Mouse (Mus musculus) left cerebral cortex, postnatal 25 days (tissue): Measurements from ENCODE around the gene St14. TPM values are rescaled to one million over a fixed set of nuclear protein-coding genes. Genes with fewer than 3 reads are reported as not detected.
"Not testable (repeated sequence)": the region's sequence is repeated elsewhere in the genome, so short reads cannot be mapped to it uniquely, and the experiment has no call there.

ENCODE experiments used
- DNase-seq, 2 experiments: peaks; one replicate each; pipeline ENCODE4 v3.0.0; 2022; ENCODE audit warnings: low spot score in 2 of 2, mixed read lengths in 1 of 2
- intact Hi-C: fragments of 180-260 bp; cut with DNase I; formaldehyde crosslinking; loops from one replicate; pipeline ENCODE4 v1.15.1; 2025
- total RNA-seq, 2 experiments: library from RNA; stranded (reverse); gene quantifications; 2 replicates each; pipeline ENCODE4 v1.2.3; 2021

St14 gene
- total RNA-seq, 2 experiments from 2014 or later, result 0.60 to 1.3 TPM

DNA sequence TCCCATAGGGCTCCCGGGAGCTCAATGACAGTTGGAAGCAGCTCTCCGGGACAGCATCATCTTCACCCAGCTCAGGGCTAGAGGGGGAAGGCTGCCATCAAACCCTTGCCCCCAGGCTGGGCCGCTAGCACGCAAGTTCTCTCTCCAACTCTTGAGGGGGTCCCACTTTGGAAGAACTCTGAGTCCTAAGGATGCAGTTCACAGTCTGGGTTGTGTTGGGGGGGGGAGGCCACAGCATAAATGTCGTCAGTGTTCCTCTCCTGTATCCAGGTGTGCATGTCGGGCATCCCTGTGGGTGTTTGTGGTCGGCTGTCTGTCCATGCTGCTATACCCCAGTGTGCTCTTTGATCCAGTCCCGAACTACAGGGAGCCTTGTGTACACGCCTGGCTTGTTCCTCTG is 42.1 kb downstream of the St14 start:
- DNase-seq, result no peak
- intact Hi-C loops, result no loop called here

DNA sequence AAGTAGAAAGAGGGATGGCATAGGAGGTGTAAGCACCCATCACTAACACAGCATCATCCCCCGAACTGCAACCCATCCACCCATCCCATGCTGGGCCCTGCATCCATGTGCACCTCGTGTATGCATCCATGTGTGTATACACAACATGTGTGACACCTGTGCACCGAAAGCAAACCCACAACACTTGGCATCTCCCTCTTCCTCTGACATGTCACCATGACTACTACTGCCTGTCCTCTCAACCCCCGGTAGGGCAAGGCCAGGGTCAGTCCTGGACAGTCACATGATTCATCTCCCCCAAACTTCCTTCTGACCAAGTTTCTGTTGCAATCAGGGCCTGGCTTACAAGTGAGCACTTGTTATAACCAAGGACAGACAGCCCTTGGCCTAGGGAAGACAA is 42.8 kb downstream of the St14 start:
- intact Hi-C loops, result no loop called here

DNA sequence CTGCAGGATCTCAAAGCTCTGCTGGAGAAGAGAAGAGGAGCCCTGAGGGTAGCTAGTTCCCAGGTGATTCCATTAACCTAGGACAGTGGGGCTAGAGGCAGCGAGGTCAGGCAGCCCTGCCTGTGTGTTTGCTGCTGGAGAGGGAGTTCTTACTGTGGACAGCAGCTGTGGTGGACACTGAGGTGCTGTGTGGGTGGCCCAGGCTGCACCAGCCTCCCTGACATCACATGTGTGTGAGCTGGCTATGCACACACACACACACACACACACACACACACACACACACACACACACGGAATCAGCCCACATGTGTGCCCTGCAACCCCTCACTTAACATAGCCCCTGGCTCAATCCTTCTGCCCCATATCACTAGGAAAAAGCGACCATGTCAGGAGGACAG is 43.5 kb downstream of the St14 start:
- DNase-seq, result no peak
- intact Hi-C loops, result no loop called here

More for the DNA sequence above, 42.8 kb downstream of the St14 start:
- no peak for DNase-seq

DNA sequence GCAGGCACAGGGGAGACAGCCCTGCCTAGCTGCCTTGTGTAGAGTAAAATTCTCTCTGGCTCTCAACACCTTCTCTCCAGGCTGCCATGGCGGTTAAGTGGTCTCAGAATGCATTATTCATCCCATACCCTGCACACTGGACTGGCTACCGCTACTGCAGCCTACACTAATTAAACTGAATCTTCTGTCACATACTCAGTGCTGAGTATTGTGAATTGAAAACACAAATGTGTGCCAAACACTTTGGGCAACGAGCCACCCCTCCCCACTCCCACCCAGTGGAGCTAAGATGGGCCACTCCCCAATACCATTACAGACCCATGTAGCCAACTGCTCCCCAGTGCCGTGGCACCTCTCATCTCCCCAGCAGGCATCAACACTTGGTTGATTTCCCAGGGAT is 44.2 kb downstream of the St14 start:
- intact Hi-C loops, result loop anchor here (2.0 kb wide), 1 partner anchor 607 kb away; no protein-coding TSS in a partner anchor
- DNase-seq, result no peak

DNA sequence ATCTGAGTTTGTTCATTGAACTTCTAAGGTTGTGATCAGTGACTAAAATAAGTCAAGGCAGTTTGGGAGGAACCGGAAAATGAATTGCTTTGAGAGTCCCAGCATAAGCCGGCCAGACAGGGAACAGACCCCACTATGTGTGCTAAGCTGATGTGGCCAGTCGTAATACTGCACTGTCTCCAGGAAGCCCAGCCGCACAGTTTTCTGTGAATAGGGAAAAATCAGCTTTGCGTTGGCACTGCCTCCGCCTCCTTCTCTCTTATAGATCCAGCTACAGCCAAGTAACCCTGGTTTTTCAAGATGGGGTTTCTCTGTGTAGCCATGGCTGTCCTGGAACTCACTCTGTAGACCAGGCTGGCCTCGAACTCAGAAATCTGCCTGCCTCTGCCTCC is 44.9 kb downstream of the St14 start:
- intact Hi-C loops, result loop anchor here (2.0 kb wide), 1 partner anchor 606 kb away; no protein-coding TSS in a partner anchor
- DNase-seq, result no peak

DNA sequence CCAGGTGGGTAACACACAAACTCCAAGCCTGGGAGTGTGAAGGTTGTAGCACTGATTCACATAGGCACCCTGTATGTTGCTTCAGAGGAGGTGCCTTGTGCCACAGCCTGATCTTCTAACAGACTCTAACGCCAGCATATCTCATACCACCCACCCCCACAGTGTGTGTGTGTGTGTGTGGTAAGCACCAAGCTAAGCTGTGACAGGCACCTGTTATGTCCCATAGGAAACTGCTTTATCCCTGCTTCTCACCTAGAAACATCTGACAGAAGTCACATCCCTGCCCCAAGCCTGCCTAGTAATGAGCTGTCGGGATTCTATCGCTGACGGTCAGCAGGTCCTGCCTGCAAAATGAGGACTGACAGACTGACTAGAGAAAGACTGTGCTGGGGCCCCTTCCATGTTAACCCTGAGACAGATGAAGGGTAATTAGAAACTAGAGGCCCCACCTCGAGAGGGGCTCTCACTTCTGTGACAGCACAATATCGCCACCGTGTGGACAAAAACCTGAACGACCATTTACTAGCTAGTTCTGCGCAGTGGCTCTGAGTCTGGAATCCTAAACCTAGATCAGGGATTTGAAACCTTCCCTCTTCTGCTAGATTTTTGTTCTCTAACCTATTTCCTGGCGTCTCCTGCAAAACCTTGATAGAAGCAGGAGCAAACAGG is 45.4 kb downstream of the St14 start:
- DNase-seq, result peak; percentile 74 to 78
- intact Hi-C loops, result loop anchor here (2.0 kb wide), 1 partner anchor 605 kb away; no protein-coding TSS in a partner anchor

DNA sequence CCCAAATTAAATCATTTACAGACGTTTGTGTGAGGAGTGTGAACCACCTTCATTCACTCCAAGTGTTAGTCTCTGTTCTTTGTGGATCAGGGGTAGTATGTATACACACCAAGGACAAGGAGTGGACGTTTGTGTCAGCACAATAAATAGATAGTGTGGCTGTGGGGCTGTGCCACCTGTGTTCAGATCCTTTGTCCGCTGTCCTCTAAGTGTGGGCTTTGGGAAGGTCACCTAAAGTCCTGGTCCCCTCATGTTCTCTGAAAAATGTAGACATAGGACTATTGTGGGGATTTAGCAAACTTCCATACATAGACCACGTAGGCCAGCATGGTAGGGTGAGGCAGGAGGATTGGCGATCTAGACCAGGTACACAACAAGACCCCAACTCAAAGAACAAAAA is 46.1 kb downstream of the St14 start:
- no peak for DNase-seq
- intact Hi-C loops, result no loop called here

DNA sequence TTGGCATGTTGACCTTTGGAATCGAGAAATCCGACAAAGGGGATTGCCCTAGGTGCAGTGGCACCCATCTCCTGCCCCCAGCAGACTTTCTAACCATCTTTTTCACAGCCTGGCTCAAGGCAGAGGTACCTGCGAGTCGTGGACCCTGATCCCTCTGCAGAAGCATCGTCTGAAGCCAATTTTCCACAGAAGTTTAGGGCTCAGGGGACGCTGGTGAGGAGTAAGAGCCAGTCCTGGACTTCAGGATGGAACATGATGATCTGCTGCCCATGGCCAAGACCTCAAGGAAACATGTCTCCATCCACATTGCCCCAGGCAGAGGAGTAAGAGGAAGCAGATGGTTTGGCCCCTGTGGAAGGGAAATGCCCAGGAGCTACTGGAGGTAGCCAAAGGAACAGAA is 48.9 kb downstream of the St14 start:
- DNase-seq, result no peak
- intact Hi-C loops, result loop anchor here (5.0 kb wide), 1 partner anchor 635 kb away; no protein-coding TSS in a partner anchor

DNA sequence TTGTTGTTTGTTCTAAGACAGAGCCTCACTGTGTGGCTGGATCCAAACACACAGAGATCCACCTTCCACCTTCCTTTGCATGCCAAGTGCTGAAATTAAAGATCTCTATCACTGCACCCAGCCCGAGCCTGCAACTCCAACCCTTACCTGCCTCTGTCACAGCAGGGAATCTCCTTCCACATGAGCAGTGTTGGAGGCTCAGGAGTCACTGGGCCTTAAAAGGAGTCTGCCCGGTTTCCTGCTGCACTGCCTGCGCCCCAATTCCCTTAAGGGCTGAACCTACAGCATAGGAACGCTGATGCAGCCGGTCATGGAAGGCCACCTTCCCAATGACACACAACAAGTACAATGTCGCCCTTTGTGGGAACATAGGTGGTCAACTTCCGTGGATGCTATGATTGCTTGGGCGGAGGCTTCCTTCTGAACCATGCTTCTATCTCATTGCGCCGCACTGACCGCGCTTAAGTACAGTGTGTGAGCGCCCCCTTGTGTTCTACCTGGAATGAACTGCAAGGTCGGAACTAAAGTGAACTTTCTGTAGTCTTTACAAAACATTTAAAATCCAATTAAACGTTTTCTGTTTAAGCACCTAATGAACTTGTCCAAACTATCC is 49.5 kb downstream of the St14 start:
- DNase-seq, result peak; percentile 74 to 83

DNA sequence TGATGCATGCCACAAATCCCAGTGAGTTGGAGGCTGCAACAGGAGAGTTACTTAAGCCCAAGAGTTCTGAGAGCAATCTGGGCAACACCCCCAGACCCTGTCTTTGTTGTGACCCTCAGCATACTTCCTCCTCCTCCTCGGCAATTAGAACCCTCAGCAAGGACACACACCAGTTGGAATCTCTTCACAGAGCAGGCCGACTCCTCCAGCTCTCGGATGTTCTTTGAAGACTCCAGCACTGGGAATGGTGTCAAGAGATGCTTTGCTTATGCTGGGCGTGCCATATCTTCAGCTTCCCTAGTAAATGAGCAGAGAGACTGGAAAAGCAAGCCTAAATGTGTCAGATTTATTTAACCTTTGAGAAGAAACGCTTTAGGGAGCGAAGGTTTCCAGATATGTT is 50.9 kb downstream of the St14 start:
- intact Hi-C loops, result loop anchor here (1.0 to 5.0 kb wide), 2 partner anchors 137 to 633 kb away; no protein-coding TSS in a partner anchor
- DNase-seq, result peak in 1 of 2 experiments; percentile 17

More for the DNA sequence above, 49.5 kb downstream of the St14 start:
- intact Hi-C loops, result loop anchor here (5.0 kb wide), 1 partner anchor 635 kb away; no protein-coding TSS in a partner anchor

DNA sequence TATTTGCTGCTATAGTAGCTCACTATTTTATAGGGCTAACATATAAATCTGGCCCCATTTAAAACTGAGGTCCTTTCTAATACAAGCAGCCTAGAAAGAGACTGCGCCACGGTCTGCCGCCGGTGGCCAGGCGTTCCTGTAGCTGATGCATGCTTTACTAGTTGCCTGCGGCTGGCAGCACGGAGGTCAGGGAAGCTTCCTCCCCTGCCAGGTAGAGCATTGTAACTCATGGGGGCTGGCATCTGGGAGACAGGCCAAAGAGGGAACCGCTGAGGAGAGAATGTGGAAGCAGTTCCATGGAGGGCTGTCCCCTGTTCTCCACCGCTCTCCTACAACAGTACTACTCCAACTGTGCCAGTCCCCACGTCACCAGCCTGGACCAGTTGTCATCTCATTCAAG is 56.8 kb downstream of the St14 start:
- DNase-seq, result no peak
- intact Hi-C loops, result no loop called here

DNA sequence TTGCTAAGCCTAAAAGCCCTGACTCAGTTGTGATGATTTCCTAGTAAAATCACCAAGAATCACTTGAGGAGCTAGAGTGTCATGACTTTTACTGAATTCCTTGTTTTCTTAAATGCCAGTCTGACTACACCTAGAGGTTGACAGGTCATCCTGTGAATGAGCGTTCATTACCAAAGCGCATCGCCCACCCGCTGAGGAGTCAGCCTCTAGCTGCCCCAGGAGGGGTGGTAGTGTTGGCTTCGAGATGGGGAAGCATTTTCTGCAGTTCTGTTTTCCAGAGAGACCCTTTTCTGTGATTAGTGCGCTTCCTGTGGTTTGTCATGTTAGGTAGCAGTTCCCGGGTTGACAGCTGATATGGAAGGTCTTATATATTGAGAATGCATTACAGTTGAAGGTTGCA is 57.9 kb downstream of the St14 start:
- intact Hi-C loops, result no loop called here
- DNase-seq, result no peak

DNA sequence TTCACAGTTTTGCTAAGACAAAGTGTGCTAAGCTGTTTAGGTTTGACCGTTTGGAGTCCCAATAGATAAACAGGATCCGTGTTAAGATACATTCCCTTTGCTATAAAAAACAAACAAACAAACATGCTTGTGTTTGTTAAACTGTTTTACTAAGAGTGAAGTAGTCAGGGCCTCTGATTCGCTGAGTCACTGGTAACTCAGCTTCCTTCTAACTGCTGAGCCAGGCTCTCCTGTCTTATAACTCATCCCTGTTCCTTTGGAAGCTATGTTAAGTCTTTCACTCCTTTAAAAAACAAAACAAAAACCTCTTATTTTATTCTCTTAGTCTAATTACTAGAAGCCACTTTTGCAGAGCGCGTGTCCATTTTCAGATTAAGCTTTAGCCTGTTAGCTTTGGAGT is 59.4 kb downstream of the St14 start:
- intact Hi-C loops, result no loop called here
- DNase-seq, result no peak

DNA sequence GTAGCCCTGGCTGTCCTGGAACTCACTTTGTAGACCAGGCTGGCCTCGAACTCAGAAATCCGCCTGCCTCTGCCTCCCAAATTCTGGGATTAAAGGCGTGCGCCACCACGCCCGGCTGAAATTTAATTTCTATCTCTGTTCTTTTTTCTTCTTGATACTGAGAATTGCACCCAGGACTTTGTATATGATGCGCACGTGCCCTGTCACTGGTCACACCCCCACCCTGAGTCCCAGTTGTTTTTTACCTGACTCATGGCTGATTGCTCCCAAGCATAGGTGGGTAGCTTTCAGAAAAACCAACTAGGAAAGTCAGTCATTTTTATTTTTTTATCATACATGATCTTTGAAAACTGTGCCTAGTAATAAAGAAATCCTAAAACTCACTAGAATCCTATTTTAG is 60.9 kb downstream of the St14 start:
- DNase-seq, result no peak
- intact Hi-C loops, result no loop called here

DNA sequence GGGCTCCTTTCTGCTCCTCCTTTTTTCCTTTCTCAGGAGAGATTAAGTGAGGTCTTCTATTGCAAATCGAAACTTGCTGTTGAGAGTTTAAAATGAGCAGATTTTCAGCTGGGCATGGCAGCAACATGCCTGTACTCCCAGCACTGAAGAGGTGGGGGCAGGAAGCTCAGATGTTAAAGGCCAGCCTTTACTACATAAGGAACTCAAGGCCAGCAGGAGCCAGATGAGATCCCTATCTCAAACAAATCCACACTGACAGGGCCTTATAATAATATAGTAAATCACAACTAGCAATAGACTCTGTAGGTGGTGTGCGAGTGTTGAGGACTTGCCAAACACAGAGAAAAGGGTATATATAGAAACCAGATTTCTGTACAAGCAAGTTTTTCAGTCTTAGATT is 72.9 kb downstream of the St14 start:
- intact Hi-C loops, result no loop called here
- peak in 1 of 2 experiments; percentile 6 for DNase-seq

DNA sequence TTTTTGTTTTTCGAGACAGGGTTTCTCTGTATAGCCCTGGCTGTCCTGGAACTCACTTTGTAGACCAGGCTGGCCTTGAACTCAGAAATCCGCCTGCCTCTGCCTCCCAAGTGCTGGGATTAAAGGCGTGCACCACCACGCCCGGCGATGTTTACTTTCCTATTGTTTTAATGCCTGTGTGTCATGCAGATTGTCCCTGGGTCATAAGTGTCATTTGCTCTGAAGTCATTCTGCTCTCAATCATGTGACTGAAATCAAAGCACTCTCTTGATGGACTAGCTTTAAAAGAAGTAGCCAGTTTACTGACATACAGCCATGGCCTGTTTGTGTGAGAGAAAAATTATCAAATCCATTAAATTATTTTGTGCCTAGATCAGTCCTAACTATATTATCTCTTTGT is 80.1 kb downstream of the St14 start:
- intact Hi-C loops, result not testable (repeated sequence)

DNA sequence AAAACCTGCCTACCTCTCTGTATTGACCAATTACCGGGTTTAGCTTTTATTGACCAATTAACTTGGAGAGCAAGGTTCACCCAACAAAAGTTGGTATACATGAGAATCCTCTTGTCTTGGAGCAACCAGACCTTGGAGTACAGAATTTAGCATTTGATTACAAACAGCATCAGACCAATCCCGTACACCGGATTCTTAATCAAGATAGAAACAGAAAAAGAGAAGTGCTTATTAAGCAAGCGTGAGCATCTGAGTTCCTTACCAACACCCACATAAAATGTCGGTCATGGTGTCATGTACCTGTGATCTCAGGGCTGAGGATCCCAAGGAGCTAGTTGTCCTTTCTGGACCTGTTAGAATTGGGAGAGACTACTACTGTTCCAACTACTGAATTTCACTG is 81.4 kb downstream of the St14 start:
- intact Hi-C loops, result no loop called here
- no peak for DNase-seq

More for the DNA sequence above, 80.1 kb downstream of the St14 start:
- not testable (repeated sequence) for DNase-seq
